Mouse (Mus musculus) neural tube, embryonic 15.5 days (tissue): ENCODE results near the gene Zc2hc1c. TPM values are rescaled to one million over a fixed set of nuclear protein-coding genes. Genes with fewer than 3 reads are reported as not detected.
"Not testable (repeated sequence)": the region's sequence is repeated elsewhere in the genome, so short reads cannot be mapped to it uniquely, and the experiment has no call there.

Source experiments
- ATAC-seq: fragments of 200-750 bp; cut with Nextera tagmentation; 2 replicates; pipeline ENCODE4 v1.8.0; 2017; ENCODE audit warnings: mild to moderate bottlenecking, moderate TSS enrichment, moderate library complexity; ENCODE audit not compliant: low FRiP score
- H3K27ac ChIP-seq: fragments of 300-500 bp; sonication (generic); replicated peaks from 2 replicates; pipeline ENCODE4 v1.5.1; 2015; ENCODE audit warnings: mild to moderate bottlenecking, inconsistent platforms
- H3K27me3 ChIP-seq: fragments of 300-500 bp; sonication (generic); replicated peaks from 2 replicates; pipeline ENCODE4 v1.6.1; 2015; ENCODE audit warnings: inconsistent platforms
- H3K36me3 ChIP-seq: fragments of 300-500 bp; sonication (generic); 2 replicates; pipeline ENCODE4 v1.6.1; 2015; ENCODE audit warnings: inconsistent platforms
- H3K4me1 ChIP-seq: fragments of 300-500 bp; sonication (generic); 2 replicates; pipeline ENCODE4 v1.6.1; 2015; ENCODE audit warnings: inconsistent platforms
- H3K4me2 ChIP-seq: fragments of 300-500 bp; sonication (generic); 2 replicates; pipeline ENCODE4 v1.6.1; 2015; ENCODE audit warnings: inconsistent platforms, mild to moderate bottlenecking, moderate library complexity
- H3K4me3 ChIP-seq: fragments of 300-500 bp; sonication (generic); replicated peaks from 2 replicates; pipeline ENCODE4 v1.5.1; 2015; ENCODE audit warnings: mild to moderate bottlenecking, inconsistent platforms
- H3K9ac ChIP-seq: fragments of 300-500 bp; sonication (generic); replicated peaks from 2 replicates; pipeline ENCODE4 v1.6.1; 2015; ENCODE audit warnings: mild to moderate bottlenecking, inconsistent platforms
- H3K9me3 ChIP-seq: fragments of 300-500 bp; sonication (generic); replicated peaks from 2 replicates; pipeline ENCODE4 v1.6.1; 2016; ENCODE audit warnings: inconsistent platforms
- WGBS: fragments of 180-500 bp; shearing (Covaris S2); methylation state at CpG from one replicate; pipeline ENCODE4 v1.1.7; 2015; ENCODE audit warnings: mixed read lengths; 5-methylcytosine and 5-hydroxymethylcytosine counted together
- polyA plus RNA-seq: library from polyadenylated mRNA; unstranded; fragments of >200 nt; fragmentation: Nextera tagmentation; extraction: Ambion mirVana; gene quantifications from 2 replicates; pipeline ENCODE4 v1.2.1, GENCODE M21; 2015

Gene Zc2hc1c
- polyA plus RNA-seq, 1 experiment from 2014 or later, result 1.4 TPM

DNA sequence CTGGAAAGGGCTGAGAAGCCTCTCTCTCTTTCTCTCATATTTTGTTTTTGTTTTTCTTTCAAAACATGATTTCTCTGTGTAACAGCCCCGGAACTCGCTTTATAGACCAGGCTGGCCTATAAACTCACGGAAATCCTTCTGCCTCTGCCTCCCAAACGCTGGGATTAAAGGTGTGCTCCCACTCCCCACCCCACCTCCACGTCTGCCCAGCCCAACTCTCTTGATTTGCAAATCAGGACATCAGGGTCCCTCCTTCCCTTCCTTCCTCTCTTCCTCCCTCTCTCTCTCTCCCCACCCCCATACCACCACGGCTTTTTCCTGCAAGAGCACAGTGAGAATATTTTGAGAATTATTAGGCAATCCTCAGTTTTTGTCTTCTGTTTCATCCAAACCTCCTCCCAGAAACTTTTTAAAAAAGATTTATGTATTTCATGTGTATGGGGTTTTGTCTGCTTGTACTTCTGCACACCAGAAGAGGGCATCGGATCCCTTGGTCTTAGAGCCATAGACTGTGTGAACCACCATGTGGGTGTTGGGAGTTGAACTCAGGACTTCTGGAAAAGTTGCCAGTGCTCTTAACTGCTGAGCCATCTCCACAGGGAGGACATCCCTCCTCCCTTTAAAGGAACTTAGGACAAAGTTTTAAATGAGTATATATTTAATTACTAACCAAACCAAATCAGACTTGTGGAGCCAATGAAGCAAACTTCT, 17.1 kb upstream of the Zc2hc1c start:
- 79% methylated on average over 7 of the region's 7 CpGs for WGBS
- Histone ChIP-seq H3K4me1 (peaks cover 11% of the 10 kb centered on the region; the same call in 1 of the 2 replicates), H3K9ac (no peak overlapping the region), H3K4me3 (no peak overlapping the region; the same call in 1 of the 2 replicates), H3K27me3 (no peaks in the 10 kb centered on the region), H3K4me2 (peak overlapping the region; percentile 57), H3K36me3 (peaks cover 13% of the 10 kb centered on the region), H3K27ac (no peak overlapping the region), H3K9me3 (no peaks in the 10 kb centered on the region; the same call in 1 of the 2 replicates)
- ATAC-seq, result no peak

DNA sequence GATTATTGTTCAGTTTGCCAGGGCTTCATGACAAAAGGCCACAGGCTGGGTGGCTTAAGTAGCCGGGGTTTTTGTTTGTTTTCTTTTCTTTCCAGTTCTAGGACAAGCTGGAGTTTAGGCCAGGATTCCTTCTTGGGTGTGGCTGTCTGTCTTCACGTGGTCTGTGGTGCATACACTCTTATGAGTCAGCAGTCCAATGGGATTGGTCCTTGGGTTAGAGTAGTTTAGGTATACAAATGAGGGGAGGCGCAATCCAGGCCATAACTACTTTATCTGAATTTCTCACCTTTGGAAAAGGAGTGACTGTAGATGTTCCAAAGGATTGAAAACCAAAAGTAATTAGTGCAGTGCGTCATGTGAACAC, 16.6 kb upstream of the Zc2hc1c start:
- H3K4me3 ChIP-seq, result no peak overlapping the region
- no peaks in the 10 kb centered on the region; the same call in 1 of the 2 replicates for H3K9me3 ChIP-seq
- WGBS, result 82% methylated on average over 4 of the region's 4 CpGs
- no peak overlapping the region for H3K27ac ChIP-seq
- peaks cover 13% of the 10 kb centered on the region for H3K36me3 ChIP-seq
- no peak overlapping the region for H3K9ac ChIP-seq
- no peak for ATAC-seq
- H3K4me1 ChIP-seq, result peaks cover 11% of the 10 kb centered on the region; the same call in 1 of the 2 replicates
- no peak overlapping the region for H3K4me2 ChIP-seq
- H3K27me3 ChIP-seq, result no peaks in the 10 kb centered on the region

DNA sequence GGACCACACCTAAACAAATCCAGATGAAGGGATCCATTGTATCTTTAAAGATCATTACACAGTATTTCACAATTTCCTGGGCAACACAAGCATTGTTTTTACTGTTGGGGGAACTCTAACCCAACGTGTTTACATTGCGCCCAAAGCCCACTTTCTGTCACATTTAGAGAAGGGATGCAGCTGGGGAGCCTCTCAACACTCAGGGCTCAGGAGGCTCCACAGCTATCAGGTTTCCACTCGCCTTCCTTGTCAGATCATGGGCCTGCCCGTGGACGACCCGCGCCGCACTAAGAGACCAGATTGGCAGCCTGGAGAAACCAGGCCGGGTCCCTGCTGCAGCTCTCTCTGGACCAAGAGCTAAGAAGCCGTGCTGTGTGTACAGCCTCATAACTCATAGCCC, 14.9 kb upstream of the Zc2hc1c start:
- no peak overlapping the region for H3K4me2 ChIP-seq
- WGBS, result 90% methylated on average over 10 of the region's 10 CpGs
- ATAC-seq, result no peak

DNA sequence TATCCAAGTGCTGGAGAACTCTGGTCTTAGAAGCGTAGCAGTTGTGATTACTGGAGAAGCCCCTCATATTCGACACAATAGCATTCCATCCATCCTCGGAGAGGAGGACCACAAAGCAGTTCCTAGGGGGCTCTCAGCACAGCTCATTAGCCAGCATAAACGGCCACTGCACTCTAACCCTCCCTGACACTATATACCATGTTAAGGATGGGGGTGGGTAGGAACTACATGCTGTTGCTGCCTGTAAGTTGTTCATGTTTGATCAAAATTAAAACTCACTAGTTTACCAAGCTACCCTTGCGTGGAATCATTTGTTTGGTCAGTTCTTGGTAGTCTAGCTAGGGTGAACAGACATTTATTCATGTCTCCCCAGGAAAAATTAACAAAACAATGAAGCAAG, 12.1 kb upstream of the Zc2hc1c start:
- no peaks in the 10 kb centered on the region for H3K9me3 ChIP-seq
- 64% methylated on average over 5 of the region's 5 CpGs for WGBS
- H3K9ac ChIP-seq, result no peak overlapping the region
- H3K27me3 ChIP-seq, result no peaks in the 10 kb centered on the region
- H3K36me3 ChIP-seq, result no peaks in the 10 kb centered on the region
- H3K4me1 ChIP-seq, result peaks cover 6% of the 10 kb centered on the region
- no peak for ATAC-seq
- H3K27ac ChIP-seq, result no peak overlapping the region
- no peak overlapping the region for H3K4me3 ChIP-seq
- H3K4me2 ChIP-seq, result no peak overlapping the region

More for the DNA sequence above, 14.9 kb upstream of the Zc2hc1c start:
- Histone ChIP-seq H3K27ac (no peak overlapping the region), H3K9ac (no peak overlapping the region), H3K27me3 (no peaks in the 10 kb centered on the region), H3K4me1 (peaks cover 11% of the 10 kb centered on the region; the same call in 1 of the 2 replicates), H3K4me3 (no peak overlapping the region), H3K36me3 (0 out of 2 replicates have a peak, but pooled peaks cover 3% of the 10 kb centered on the region), H3K9me3 (no peaks in the 10 kb centered on the region; the same call in 1 of the 2 replicates)

DNA sequence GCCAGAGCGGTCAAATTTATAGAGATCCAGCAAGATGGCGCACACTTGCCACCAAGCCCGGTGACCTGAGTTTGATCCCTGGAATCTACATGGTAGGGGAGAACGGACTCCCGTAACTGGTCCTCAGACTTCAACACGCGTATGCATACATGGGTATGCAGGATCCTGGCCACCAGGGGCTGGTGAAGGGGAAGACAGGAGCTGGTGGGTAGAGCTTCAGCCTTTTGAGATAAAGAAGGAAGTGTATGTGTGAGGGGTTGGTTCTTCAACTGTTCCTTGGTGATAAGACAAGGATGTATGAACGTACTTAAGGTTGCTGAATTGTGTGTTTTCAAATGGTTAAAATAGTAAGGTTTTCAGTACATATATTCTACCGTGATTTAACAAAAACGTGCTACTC, 9.5 kb upstream of the Zc2hc1c start:
- ATAC-seq, result no peak
- H3K4me3 ChIP-seq, result no peak overlapping the region
- H3K4me1 ChIP-seq, result peaks cover 6% of the 10 kb centered on the region
- H3K4me2 ChIP-seq, result no peak overlapping the region
- no peak overlapping the region for H3K27ac ChIP-seq
- 96% methylated on average over 10 of the region's 10 CpGs for WGBS
- H3K9me3 ChIP-seq, result no peaks in the 10 kb centered on the region
- no peaks in the 10 kb centered on the region for H3K36me3 ChIP-seq
- H3K9ac ChIP-seq, result no peak overlapping the region
- no peaks in the 10 kb centered on the region for H3K27me3 ChIP-seq

DNA sequence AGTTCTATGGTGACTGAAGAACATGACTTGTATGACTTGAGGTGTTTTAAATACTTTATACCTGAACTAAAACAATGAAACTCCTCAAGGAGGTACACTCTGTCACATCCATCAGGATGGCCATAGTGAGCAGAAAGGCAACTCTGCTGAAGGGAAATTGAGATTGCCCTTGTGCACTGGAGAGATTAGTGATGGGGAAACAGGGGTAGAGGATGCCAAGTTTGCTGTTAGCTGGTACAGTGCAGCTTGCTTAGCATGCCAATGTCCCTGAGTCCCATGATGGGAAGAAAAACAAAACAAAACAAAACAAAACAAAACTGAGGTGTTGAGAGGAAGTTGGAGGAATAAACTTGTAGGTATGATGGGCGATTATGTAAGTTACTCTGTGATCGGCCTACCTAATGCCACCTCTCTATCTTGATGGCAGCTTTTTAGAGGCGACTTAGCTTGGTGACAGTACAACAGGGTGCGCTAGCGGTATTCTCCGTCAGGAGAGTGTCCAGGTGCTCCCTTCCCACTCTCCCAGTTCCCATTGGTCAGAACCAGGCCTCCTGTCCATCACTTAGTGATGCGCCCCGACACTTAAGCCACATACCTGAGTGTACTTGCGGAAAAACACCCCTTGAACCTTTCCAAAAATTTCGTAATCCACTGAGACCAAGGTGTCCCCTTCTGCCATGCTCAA, 8.9 kb upstream of the Zc2hc1c start:
- Histone ChIP-seq H3K36me3 (no peaks in the 10 kb centered on the region), H3K27ac (peak overlapping the region; percentile 79), H3K4me2 (peak overlapping the region; percentile 73), H3K9me3 (no peaks in the 10 kb centered on the region), H3K4me1 (peaks cover 6% of the 10 kb centered on the region), H3K27me3 (no peaks in the 10 kb centered on the region), H3K4me3 (peak overlapping the region; percentile 64), H3K9ac (peak overlapping the region; percentile 73)
- 5% methylated on average over 10 of the region's 10 CpGs for WGBS
- ATAC-seq, result peak; percentile 67; the same call in 1 of the 2 replicates

DNA sequence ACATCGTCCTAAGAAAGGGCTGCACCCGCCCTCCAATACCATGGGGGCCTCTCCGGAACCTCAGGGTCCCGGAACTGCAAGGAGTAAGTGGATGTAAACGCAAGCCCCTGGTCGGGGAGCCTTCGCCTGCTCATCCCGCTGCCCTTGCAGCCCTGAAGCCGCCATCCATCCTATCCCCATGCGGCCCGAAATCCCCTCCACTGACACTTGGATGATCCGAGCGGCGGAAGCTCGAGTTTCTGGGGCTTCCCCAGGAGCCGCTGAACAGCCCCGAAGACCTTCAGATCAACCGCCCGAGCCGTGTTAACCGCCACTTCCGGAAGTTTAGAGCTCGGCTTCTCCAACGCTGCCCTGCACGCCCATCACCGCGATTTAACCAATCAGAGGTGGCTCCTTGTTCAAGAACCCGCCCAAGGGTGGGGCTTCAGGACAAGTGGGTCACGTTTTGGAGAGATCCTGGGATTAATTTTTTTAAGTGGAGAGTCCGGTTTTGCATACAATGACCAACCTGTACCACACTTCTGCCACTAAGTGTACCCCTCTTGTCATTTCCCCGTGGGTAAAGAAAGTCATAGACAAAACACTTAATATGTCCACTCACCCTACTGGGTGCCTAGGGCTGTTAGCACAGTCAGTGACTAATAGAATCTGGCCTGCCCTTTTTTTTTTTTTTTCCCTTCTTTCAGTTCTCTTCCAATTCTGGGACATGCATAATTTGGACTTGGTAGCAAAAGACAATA, 8.1 kb upstream of the Zc2hc1c start:
- H3K4me1 ChIP-seq, result peaks cover 6% of the 10 kb centered on the region
- peak overlapping the region; percentile 73 for H3K9ac ChIP-seq
- H3K4me2 ChIP-seq, result peak overlapping the region; percentile 73
- no peaks in the 10 kb centered on the region for H3K36me3 ChIP-seq
- ATAC-seq, result peak; percentile 99
- no peaks in the 10 kb centered on the region for H3K27me3 ChIP-seq
- no peaks in the 10 kb centered on the region for H3K9me3 ChIP-seq
- under 1% methylated on average over 31 of the region's 31 CpGs for WGBS
- peak overlapping the region; percentile 64 for H3K4me3 ChIP-seq
- H3K27ac ChIP-seq, result peak overlapping the region; percentile 79

DNA sequence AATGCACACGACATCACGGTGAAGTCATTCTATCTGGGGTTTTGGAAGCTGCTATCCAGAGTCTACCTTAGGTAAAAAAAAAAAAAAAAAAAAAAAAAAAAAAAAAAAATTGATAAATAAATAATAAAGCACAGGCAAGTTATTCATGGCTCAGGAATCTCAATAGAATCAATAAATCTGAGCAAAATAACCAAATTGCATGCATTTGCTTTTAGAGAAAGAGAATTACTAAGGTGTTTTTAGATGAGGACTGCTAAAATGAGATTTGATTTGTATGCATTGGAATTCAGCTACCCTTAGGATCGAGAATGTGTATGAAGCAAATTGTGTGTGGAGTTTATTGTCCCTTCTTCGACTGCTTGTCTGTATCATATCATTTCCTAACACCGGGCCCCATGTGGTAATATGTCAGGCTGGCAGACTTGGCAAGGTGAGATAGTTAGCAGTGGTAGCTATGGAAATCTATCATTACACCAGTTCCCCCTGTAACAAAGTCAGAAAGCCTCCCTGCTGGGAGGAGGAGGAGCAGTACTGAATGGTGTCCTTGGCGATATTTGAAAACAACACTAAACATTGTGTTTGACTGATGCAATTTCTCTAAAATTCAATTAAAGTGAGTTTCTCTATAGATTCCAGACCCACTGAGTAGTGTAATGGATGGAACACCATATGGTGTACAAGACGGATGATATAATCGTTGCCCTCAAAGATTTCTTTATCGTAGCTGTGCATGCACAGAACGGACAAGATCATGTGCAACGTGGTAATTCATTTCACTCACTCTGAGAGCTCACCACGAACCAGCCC, 7.3 kb upstream of the Zc2hc1c start:
- H3K27ac ChIP-seq, result 0 out of 2 replicates have a peak overlapping the region, but pooled peaks have one; percentile 79
- ATAC-seq, result peak; percentile 23; the same call in 1 of the 2 replicates

DNA sequence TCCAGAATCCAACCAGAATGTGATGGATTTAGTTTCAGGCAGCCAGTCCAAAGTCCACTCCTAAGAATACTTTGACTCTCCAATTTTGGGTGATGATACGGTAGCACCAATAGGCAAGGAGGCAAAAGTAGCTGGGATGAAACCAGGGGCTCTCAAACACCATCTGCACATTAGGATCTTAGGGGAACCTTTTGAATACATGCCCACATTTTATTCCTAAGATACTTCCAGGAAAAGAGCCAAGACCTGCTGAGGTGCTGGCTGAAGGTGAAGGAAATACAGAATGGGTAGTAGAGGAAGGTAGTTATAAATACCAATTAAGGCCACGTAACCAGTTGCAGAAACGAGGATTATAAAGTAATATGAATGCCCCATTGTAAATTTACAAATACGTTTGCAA, 6.6 kb upstream of the Zc2hc1c start:
- ATAC-seq, H3K36me3 ChIP-seq, H3K4me1 ChIP-seq, H3K27ac ChIP-seq, H3K9ac ChIP-seq, H3K27me3 ChIP-seq, H3K4me2 ChIP-seq, H3K4me3 ChIP-seq, H3K9me3 ChIP-seq: not testable (repeated sequence)
- 85% methylated on average over 2 of the region's 4 CpGs for WGBS

More for the DNA sequence above, 7.3 kb upstream of the Zc2hc1c start:
- Histone ChIP-seq H3K9me3 (no peaks in the 10 kb centered on the region), H3K4me1 (peaks cover 6% of the 10 kb centered on the region), H3K36me3 (no peaks in the 10 kb centered on the region), H3K9ac (no peak overlapping the region), H3K4me2 (peak overlapping the region; percentile 73), H3K4me3 (peak overlapping the region; percentile 64), H3K27me3 (no peaks in the 10 kb centered on the region)
- 61% methylated on average over 12 of the region's 12 CpGs for whole genome bisulfite sequencing

DNA sequence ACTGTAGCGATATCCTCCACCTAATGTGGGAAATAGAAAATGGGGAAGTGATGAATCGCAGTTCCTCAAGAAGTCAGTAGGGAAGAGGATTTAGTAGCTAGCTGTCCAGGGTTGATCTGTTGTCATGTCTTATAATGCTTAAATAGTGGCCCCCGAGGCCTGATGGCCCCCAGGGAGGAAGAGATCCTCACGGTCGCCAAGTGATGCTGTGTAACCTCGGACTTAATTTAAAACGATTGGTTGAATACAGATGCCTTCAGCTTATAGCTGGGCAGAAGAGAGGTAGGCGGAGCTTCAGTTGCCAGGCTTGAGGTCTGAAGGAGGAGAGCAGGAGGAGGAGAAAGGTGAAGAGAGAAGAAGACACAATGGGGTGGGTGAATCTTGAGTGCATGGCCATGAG, 4.1 kb upstream of the Zc2hc1c start:
- no peaks in the 10 kb centered on the region for H3K36me3 ChIP-seq
- H3K27me3 ChIP-seq, result no peaks in the 10 kb centered on the region
- H3K4me3 ChIP-seq, result no peak overlapping the region
- H3K4me2 ChIP-seq, result no peak overlapping the region
- 76% methylated on average over 8 of the region's 8 CpGs for WGBS
- H3K4me1 ChIP-seq, result peaks cover 20% of the 10 kb centered on the region
- no peak for ATAC-seq
- no peak overlapping the region for H3K27ac ChIP-seq
- no peak overlapping the region for H3K9ac ChIP-seq
- no peaks in the 10 kb centered on the region for H3K9me3 ChIP-seq

DNA sequence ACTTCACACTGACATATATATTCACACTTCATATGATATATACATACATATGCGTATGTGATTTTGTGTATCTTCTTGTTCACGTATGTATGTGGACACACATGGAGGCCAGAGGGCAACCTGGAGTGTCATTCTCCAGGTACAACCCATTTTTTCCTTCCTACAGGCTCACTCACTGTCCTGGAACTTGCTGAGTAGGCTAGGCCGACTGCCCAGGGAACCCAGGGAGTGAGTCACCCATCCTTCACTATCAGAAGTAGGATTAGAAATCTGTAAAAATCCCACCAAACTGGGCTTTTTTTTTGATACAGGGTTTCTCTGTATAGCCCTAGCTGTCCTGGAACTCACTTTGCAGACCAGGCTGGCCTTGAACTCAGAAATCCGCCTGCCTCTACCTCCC, 3.4 kb upstream of the Zc2hc1c start:
- peaks cover 21% of the 10 kb centered on the region for H3K4me1 ChIP-seq
- H3K4me2 ChIP-seq, result no peak overlapping the region
- 92% methylated on average over 4 of the region's 4 CpGs for WGBS
- no peak overlapping the region for H3K4me3 ChIP-seq
- no peaks in the 10 kb centered on the region for H3K36me3 ChIP-seq
- no peak overlapping the region for H3K27ac ChIP-seq
- no peak overlapping the region for H3K9ac ChIP-seq
- no peaks in the 10 kb centered on the region for H3K9me3 ChIP-seq
- no peak for ATAC-seq
- 0 out of 2 replicates have a peak, but pooled peaks cover 4% of the 10 kb centered on the region for H3K27me3 ChIP-seq
